Mouse (Mus musculus) stomach, postnatal 0 days (tissue): ENCODE data around the gene Tbc1d14.

Experiments used
- CTCF ChIP-seq: IDR thresholded peaks from 2 replicates; pipeline ENCODE4 v1.5.1; 2016; ENCODE audit warnings: antibody characterized with exemption, low read depth, mild to moderate bottlenecking, moderate library complexity
- EP300 ChIP-seq: optimal IDR thresholded peaks from 2 replicates; pipeline ENCODE3; 2016; ENCODE audit warnings: antibody characterized with exemption

- TF ChIP-seq CTCF (no peak), EP300 (no peak)
These were observed 25.0 kb downstream of the Tbc1d14 start for GRCm38 (mm10) chr5:36568118-36568517.
